Mouse (Mus musculus) spleen, postnatal 4 days (tissue): ENCODE measurements around the gene Wdr26.

Experiments
- DNase-seq, 2 experiments: peaks; one replicate each; pipeline ENCODE4 v3.0.0; 2022; ENCODE audit warnings: low spot score in 2 of 2

Gene Wdr26

DNA sequence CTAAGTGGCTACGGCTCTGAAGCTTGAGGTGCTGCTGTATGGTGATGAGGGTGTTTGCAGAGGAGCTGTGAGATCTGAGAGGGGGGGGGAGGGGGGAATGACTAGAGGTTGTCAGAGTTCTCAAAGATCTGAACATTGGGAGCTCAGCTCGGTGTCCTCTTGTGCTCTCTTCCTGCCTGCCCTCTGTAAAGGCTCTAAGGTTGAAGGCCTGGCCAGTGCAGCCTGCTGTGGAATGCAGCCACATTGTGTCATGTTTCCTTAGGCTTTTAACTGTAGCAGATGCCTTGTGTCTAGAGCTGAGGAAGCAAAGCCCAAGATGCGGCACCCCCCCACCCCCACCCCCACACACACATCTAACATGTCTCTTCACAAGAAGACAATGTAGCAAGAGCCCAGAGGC is 43.4 kb downstream of the Wdr26 start:
- DNase-seq: no peak

DNA sequence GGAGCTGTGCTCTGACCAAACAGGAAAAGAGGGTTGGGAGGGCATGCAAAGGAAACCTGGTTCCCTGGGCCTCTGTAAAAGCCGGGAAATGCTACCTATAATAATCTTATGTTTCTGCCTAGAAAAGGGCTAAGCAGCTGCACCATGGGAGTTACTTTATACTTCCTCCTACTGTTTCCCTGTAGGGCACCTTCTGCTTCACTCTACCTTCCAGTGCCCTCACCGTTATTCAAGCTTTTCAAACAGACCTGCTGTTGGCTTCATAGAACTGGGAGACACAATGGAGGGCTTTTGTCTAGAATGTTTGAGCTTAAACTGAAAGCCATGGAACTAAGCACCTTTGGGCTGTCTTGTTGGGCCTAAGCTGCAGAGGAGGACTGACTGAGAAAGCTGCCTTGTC is 44.0 kb downstream of the Wdr26 start:
- DNase-seq: no peak

DNA sequence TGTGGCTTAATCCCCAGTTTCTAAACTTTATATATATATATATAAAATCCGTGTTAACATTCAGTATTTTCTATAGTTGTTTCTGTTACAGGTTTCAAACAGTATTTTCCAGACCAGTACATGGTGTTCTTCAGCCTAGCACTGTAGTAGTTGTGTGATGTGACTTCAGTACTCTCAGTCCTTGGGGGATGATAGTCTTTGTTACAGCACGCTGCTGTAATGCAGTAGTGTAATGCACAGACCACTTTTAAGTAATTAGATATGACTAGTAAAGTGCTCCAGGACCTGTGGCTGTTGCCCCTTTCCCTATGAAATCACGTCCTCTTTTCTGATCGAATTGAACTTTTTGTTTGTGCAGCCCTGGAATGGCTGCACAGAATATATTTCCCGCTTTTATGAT is 60.3 kb downstream of the Wdr26 start:
- DNase-seq: no peak

DNA sequence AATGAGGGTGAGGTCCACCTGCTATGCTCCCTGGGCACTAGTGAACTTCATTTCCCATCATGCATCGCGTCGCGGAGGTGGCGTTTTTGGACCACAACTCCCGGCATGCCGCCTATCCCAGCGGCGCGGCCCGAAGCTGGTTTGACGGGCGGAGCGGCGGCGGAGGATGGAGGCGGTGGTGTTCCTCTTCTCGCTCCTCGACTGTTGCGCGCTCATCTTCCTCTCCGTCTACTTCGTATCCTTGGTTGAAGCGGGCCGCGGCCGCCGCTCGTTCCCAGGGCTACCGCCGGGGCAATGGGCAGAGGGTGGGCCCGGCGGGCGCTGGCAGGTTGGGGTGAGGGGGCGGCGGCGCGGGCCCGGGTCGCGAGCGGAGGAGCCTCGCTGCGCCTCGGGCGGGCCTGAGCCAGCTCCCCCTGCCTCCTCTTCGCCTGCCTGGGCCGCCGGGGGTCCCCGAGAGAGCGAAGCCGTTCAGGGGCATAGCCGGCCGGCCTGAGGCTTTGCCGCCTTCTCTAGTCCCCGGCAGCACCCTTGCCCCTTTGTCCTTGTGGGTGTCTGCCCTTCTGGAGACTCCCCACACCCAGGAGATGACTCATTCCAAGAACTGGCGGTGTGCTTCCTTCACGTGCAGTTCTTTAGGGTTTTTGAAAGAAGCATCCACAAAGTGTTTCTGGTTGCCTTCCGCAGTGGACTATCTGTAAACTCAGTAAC is 60.8 kb downstream of the Wdr26 start:
- DNase-seq: peak; percentile 91 to 97

DNA sequence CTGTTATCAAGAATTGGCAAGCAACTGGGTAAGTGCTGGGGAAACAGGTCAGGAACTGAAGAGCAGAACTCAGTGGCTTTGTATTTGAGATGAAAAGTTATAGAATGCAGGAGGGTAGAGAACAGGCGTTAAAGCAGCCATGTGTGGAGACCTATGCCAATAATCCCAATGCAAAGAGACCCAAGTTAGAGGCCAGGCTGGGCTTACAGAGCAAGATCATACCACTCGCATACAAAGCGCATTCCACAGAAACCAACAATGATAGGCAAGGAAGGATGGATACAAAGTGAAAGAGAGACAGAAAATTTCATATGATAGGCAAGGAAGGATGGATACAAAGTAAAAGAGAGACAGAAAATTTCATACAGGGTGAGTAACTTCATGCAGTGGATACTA is 61.4 kb downstream of the Wdr26 start:
- no peak for DNase-seq

DNA sequence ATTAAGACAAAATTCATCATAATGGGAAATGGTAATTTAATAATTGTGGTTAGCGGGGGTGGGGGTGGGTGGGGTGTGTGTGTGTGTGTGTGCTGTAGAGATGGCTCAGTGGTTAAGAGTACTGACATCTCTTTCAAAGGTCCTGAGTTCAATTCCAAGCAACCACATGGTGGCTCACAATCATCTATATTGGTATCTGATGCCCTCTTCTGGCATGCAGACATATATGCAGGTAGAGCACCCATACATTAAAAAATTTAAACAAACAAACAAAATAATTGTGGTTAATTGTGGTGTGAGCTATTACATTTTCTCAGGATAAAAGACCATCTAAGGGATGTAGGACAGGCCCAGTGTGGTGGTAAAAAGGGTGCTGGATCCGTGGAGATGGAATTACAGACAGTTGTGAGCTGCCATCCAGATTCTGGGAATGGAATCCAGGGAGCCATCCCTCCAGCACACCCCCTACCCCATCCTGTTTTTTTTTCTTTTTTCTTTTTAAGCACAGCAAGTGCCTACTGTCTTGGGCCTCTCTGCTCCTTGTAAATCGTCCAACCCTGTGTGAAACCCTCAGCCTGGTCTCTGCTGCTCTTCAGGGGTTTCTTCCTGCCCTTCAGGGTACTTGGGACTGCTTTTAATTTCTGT is 62.3 kb downstream of the Wdr26 start:
- no peak for DNase-seq

DNA sequence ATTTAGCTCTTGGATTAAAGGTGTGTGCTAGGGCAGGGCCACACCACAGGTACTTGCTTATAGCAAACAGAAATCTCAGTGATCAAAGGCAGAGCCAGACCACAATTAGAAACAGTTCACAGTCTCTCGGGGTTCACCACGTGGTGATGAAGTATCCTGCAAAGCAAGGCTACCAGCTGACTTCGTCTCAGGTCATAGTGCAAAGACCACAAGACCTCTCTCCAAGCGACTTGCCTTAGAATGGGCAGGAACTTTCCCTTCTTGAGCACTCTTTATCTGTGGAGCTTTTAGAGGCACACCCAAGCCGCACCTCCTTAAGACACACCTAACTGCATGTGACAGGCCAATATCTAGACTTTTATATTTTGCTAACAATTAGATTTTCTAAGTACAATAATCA is 63.3 kb downstream of the Wdr26 start:
- no peak for DNase-seq

DNA sequence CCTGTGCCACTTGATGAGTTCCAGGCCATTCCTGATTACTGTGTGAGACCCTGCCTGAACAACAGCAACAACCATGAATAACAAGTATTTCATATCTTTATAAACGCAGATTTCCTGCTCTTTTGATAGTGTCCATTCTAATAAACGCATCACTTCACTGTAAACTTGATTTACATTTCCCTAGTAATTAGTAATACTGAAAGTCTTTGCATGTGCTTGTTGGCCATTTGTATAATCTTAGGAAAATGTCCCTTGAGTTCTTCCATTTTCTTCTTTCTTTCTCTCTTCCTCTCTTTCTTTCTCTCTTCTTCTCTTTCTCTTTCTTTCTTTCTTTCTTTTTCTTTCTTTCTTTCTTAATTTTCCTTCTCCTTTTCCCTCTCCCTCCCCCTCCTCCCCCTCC is 65.6 kb downstream of the Wdr26 start:
- DNase-seq: no peak

DNA sequence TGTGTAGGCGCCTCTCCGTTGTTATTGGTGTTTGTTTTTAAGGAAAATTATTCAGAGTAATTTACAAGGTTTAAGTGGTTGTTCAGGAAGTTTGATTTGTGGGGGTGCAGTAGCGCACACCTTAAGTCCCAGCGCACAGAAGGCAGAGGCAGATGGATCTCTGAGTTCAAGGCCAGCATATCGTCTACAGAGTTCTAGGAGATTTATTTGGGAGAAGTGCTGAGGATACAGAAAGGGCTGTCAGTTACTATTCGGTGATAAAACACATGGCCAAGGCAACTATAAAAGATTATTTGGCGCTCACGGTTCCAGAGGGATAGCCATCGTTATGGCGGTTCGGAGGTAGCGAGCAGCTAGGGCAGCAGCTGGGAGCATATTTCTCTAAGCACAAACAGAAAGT is 66.8 kb downstream of the Wdr26 start:
- no peak for DNase-seq

DNA sequence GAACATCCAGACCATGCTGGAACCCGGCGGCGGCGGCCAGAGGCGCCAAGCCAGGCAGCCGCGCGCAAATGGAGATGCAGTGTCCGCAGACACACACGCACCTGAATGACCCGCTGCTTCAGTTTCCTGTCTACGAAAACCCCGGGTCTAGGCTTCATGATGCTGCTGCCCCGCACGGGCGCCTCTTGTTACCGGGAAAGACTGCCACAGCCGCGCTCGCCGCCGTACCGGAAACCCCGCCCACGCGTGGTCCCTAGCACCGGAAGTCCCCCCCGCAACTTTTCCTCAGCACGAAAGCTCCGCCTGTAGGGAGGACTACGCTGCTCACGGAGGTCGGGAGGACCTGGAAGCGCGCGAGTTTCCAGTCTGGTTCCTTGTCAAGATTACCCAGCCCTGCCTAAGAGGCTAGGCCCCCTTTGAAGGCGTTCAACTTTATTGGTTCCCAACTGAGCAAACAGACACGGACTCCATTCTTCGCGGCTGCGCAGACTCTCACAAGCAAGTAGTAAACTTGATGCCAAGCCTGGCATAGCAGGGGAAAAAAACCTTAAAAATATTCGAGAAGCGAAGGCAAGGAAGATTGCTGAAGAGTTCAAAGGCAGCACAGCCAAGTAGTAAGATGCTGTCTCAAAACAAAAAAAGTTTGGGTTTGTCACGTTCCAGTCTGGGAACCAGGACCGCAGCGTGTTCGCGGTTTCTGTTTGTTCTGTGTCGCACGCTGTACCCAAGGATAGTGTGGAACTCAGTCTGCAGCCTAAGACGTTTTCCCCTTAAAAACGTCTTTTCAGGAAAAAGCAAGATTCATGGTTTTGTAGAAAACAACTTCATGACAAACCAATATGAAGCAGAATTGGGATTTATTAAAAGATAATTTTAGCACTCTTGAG is 67.6 kb downstream of the Wdr26 start, which contains the start of the genes Nvl and Cnih4:
Nvl (minus strand) TSS at position 255 of the 887 bp plus-strand sequence.
Cnih4 (plus strand) TSS at position 744 of the 887 bp plus-strand sequence.
- peak; percentile 90 to 97 for DNase-seq

DNA sequence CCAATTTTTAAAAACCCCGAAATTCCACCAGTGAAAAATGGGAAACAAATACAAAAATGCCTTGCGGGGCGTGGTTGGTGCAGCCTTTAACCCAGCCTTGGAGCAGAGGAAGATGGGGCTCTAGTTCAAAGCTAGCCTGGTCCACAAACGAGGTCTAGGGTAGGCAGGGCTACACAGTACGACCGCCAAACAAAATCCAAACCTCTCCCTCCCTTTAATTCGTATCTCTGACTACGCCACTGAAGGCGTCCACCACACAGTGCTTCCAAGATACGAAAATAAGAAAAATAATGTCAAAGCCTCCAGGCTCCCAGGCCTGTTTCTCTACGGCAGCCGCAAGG is 68.2 kb downstream of the Wdr26 start:
- no peak for DNase-seq

DNA sequence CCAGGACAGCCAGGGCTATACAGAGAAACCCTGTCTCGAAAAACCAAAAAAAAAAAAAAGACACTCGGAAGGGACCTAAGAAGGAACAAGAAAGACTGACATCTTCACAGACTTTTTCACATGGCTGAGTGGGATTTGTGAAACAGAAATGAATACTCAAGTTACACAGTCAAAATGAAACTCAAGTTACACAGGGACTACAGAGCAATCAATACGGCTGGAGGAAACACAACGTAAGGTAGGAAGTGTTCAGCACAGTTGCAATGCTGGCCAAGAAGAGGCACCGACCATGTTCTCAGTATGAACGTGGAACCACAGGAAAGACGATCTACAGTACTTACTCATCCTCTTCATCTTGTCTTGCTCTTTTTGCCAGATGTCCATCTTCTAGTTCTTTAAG is 73.1 kb downstream of the Wdr26 start:
- no peak for DNase-seq

DNA sequence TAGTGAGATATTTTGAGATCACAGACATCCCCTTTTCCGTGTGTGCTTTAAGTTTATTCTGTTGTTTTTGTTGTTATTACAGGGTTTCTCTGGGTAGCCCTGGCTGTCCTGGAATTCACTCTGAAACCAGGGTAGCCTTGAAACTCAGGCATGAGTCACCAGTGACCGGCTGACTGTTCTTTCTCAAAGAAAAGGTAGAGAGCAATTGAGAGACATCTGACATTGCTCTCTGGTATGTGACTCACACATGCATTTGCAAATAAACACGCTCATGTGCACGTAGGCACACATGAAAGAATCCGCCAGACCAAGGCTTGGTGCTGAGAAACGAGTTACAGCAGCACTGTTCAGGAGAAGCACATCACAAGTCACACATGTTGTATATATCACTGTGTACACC is 79.9 kb downstream of the Wdr26 start:
- DNase-seq: no peak

DNA sequence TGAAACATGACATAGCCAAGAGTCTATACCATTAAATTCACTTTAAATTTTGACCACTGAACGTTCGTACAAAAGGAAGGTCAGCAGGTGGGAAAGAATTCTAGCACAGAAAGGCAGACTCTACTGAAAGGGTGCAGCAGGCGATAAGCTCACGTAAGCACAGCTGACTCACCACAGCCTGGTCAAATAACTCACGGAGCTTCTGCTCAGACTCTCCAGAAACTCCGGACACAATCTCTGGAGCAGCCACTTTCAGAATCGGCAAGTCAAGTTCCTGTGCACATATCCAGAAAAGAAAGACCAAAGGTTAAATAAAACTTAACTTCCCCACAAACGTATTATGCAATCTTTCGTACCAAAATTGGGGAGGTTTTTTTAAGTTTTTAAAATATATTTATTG is 85.0 kb downstream of the Wdr26 start:
- no peak for DNase-seq

DNA sequence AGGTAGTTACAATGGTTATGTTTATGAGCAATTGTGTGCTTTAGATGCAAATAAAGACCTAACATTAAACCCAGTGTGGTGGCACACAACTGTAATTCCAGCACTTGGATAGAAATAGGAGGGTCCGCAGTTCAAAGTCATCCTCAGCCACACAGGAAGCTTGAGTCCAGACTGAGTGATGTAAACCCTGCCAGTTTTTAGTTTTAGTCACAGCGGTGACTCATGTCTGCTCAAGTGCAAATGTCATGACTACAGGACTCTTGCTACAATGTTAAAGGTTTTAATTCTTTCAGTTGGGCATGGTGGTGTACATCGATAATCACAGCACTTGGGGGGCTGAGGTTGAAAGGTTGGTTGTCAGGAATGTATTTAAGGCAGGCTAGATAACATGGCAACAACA is 85.9 kb downstream of the Wdr26 start:
- no peak for DNase-seq

DNA sequence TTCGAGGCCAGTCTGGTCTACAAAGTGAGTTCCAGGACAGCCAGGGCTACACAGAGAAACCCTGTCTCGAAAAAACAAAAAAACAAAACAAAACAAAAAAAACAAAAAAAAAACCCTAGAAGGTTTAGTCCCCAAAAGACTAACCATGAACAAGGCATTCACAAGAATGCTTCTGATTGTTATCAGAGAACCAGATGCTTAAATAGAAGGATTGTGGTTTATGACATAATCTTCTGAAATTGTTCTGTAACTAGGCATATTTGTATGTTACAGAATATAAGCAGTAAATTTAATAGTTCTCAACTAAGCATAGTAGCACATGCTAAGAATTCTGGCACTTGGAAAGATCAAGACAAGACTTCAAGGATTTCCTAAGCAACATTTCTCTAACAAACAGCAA is 87.7 kb downstream of the Wdr26 start:
- DNase-seq: no peak
